Mouse (Mus musculus): Measurements from ENCODE around the gene Zfp775. TPM values are rescaled to one million over a fixed set of nuclear protein-coding genes. Genes with fewer than 3 reads are reported as not detected.

Zfp775 gene
- total RNA-seq, 1 experiment from 2014 or later = 8.4 TPM

- ATAC-seq (replicated peaks in 1 of 2; ENCODE audit: insufficient read depth in 1 of 2, low FRiP score in 2 of 2, low TSS enrichment in 1 of 2, low read depth in 1 of 2, poor library complexity in 2 of 2, severe bottlenecking in 2 of 2) = peak; percentile 53 to 56
Observed at GRCm38 (mm10) chr6:48645660-48646308, 43.9 kb downstream of the Zfp775 start.

DNA sequence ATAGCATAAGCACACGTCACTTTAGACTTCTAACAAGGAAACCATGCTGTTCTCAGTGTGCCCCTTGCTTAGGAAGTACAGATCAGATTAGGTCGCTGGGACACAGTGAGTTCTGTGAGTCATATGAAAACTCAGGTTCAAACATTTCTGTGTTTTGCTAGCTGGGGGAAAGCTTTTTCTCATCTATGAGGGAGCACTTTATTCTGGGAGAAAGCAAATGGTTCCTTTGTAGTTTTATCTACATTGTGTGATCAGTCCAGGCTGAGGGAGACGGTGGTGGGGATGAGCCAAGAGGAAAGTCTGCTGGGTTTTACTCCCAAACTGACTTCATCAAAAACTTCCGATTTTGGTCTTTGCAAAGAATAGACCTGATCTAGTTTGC, 44.4 kb downstream of the Zfp775 start:
- ATAC-seq (replicated peaks in 1 of 2; ENCODE audit: insufficient read depth in 1 of 2, low FRiP score in 2 of 2, low TSS enrichment in 1 of 2, low read depth in 1 of 2, poor library complexity in 2 of 2, severe bottlenecking in 2 of 2) = no peak

DNA sequence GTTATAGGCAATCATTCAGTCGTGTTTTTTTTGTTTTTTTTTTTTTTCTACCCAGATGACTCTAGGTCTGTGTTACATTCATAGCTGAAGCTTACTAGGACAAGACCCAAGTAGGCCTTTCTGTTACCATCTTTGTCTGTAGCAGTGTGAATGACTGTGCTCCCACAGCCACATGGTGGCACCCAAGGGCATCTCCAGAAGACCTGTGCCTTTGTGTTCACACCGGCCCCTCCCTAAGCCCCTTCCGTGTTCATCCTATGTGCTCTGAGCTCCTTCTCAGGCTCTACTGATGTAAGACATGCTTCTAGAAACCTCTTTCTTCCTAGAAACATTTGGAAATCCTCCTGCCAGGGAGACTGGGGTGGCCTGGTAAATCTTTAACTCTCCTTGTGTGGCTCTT, 45.1 kb downstream of the Zfp775 start, which contains the start of gene Gimap8:
Gimap8 (plus strand) TSS at position 240 of the 400 bp plus-strand sequence.
- ATAC-seq (replicated peaks in 1 of 2; ENCODE audit: insufficient read depth in 1 of 2, low FRiP score in 2 of 2, low TSS enrichment in 1 of 2, low read depth in 1 of 2, poor library complexity in 2 of 2, severe bottlenecking in 2 of 2) = peak; percentile 84 to 87

DNA sequence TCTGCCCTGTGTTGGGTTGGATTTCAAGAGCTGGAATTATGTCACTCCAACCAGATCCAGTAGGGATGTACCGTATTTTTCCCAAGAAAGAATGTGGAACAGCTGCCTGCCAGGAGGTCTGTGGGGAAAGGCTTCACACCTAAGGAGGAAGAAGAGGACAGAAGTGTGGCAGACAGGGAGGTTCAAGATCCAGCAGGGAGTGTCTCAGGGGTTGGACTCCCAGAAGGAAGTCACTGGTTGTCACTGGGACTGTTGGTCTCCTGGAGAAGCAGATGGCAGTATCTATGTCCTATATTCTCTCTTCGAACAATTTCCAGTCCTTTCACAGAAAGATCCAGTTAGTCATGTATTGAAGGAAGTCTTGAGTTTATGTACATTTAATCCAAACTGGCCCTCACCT, 45.7 kb downstream of the Zfp775 start:
- ATAC-seq (replicated peaks in 1 of 2; ENCODE audit: insufficient read depth in 1 of 2, low FRiP score in 2 of 2, low TSS enrichment in 1 of 2, low read depth in 1 of 2, poor library complexity in 2 of 2, severe bottlenecking in 2 of 2) = no peak

DNA sequence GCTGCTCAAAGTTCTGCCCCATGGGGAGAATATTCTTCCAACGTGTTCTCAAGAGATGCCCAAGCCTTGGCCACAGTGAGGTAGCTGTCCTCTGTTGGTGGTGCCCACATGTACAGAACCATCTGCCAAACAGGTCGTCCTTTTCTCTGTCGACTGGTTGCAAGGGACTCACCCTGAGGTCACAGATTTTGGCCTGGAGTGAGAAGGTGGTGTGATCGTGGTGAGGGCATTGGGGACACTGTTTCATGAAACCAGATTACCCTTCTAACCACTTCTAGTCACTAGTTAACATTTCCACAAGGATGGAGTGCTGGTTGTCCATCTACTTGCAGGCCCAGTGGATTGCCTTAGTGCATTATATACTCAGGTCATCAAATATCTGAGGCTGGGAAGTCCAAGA, 46.9 kb downstream of the Zfp775 start:
- ATAC-seq (replicated peaks in 1 of 2; ENCODE audit: insufficient read depth in 1 of 2, low FRiP score in 2 of 2, low TSS enrichment in 1 of 2, low read depth in 1 of 2, poor library complexity in 2 of 2, severe bottlenecking in 2 of 2) = no peak

GRCm38 (mm10) chr6:48650041-48650440, 48.2 kb downstream of the Zfp775 start:
- no peak for ATAC-seq (replicated peaks in 1 of 2; ENCODE audit: insufficient read depth in 1 of 2, low FRiP score in 2 of 2, low TSS enrichment in 1 of 2, low read depth in 1 of 2, poor library complexity in 2 of 2, severe bottlenecking in 2 of 2)

GRCm38 (mm10) chr6:48658721-48659120, 56.9 kb downstream of the Zfp775 start:
- ATAC-seq (replicated peaks in 1 of 2; ENCODE audit: insufficient read depth in 1 of 2, low FRiP score in 2 of 2, low TSS enrichment in 1 of 2, low read depth in 1 of 2, poor library complexity in 2 of 2, severe bottlenecking in 2 of 2) = no peak

- ATAC-seq (replicated peaks in 1 of 2; ENCODE audit: insufficient read depth in 1 of 2, low FRiP score in 2 of 2, low TSS enrichment in 1 of 2, low read depth in 1 of 2, poor library complexity in 2 of 2, severe bottlenecking in 2 of 2) = no peak
Observed at GRCm38 (mm10) chr6:48664750-48665149, 62.9 kb downstream of the Zfp775 start.

- ATAC-seq (replicated peaks in 1 of 2; ENCODE audit: insufficient read depth in 1 of 2, low FRiP score in 2 of 2, low TSS enrichment in 1 of 2, low read depth in 1 of 2, poor library complexity in 2 of 2, severe bottlenecking in 2 of 2) = no peak
Observed at GRCm38 (mm10) chr6:48665471-48665870, 63.6 kb downstream of the Zfp775 start.

DNA sequence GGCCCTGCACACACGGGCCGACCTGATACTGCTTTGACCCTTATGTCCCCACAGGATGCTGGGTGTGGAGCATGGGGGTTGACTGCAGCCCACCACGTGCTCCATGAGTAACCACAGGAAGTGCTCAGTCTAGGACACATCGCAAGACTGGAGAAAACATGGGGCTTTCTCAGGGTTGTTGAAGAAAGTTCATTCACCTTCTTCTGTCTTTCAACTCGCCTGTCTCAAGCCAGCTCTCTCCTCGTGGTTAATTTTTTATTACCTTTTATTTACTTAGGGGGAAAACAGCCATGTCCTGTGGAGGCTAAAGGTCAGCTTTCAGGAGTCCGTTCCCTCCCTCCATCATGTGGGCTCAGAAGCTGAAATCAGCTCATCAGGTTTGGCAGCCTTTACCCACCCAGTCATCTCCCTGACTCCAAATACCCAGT, 64.3 kb downstream of the Zfp775 start:
- ATAC-seq (replicated peaks in 1 of 2; ENCODE audit: insufficient read depth in 1 of 2, low FRiP score in 2 of 2, low TSS enrichment in 1 of 2, low read depth in 1 of 2, poor library complexity in 2 of 2, severe bottlenecking in 2 of 2) = no peak; a peak in 1 of 4 replicates

GRCm38 (mm10) chr6:48668022-48668421, 66.2 kb downstream of the Zfp775 start:
- peak in 1 of 2 experiments; percentile 12; a peak in 1 of 4 replicates for ATAC-seq (replicated peaks in 1 of 2; ENCODE audit: insufficient read depth in 1 of 2, low FRiP score in 2 of 2, low TSS enrichment in 1 of 2, low read depth in 1 of 2, poor library complexity in 2 of 2, severe bottlenecking in 2 of 2)

- no peak for ATAC-seq (replicated peaks in 1 of 2; ENCODE audit: insufficient read depth in 1 of 2, low FRiP score in 2 of 2, low TSS enrichment in 1 of 2, low read depth in 1 of 2, poor library complexity in 2 of 2, severe bottlenecking in 2 of 2)
Observed at GRCm38 (mm10) chr6:48669446-48669969, 67.6 kb downstream of the Zfp775 start.

Other genes starting within 250 kb of the Zfp775 start
- gene Krba1, start 206.5 kb upstream of the Zfp775 start, total RNA-seq (2017) = 12.4 and 16.3 TPM in 2 replicates
- 8.6 and 9.8 TPM in 2 replicates for gene Zfp467, start 156.2 kb upstream of the Zfp775 start, total RNA-seq (2017)
- 0.19 TPM in 1 of 2 replicates, not detected in the other for gene Sspo, start 153.8 kb upstream of the Zfp775 start, total RNA-seq (2017)
- gene Atp6v0e2, start 64.4 kb upstream of the Zfp775 start, total RNA-seq (2017) = 0.44 TPM in 1 of 2 replicates, not detected in the other
- 4.7 and 5.1 TPM in 2 replicates for gene Lrrc61, start 47.3 kb upstream of the Zfp775 start, total RNA-seq (2017)
- gene Rarres2, start 29.3 kb upstream of the Zfp775 start, total RNA-seq (2017) = not detected in 2 replicates
- not detected in 2 replicates for gene Gm45021, start 12.5 kb upstream of the Zfp775 start, total RNA-seq (2017)
- 30.1 and 32.0 TPM in 2 replicates for gene Repin1, start 8.2 kb upstream of the Zfp775 start, total RNA-seq (2017)
- 10.0 TPM in 1 of 2 replicates, not detected in the other for gene Gm44965, start 8.1 kb upstream of the Zfp775 start, total RNA-seq (2017)
- 2.0 and 2.6 TPM in 2 replicates for gene AI854703, start 24.7 kb downstream of the Zfp775 start, total RNA-seq (2017)
- gene Gimap8, start 45.2 kb downstream of the Zfp775 start, total RNA-seq (2017) = 52.3 and 68.2 TPM in 2 replicates
- 83.6 and 95.8 TPM in 2 replicates for gene Gimap9, start 74.1 kb downstream of the Zfp775 start, total RNA-seq (2017)
- gene Gimap4, start 82.5 kb downstream of the Zfp775 start, total RNA-seq (2017) = 30.6 and 35.7 TPM in 2 replicates
- 416 and 544 TPM in 2 replicates for gene Gimap6, start 106.2 kb downstream of the Zfp775 start, total RNA-seq (2017)
- gene Gm28053, start 116.5 kb downstream of the Zfp775 start, total RNA-seq (2017) = 100 and 477 TPM in 2 replicates
- 11.0 and 25.5 TPM in 2 replicates for gene Gimap7, start 116.6 kb downstream of the Zfp775 start, total RNA-seq (2017)
- gene Gimap1, start 137.0 kb downstream of the Zfp775 start, total RNA-seq (2017) = 122 and 153 TPM in 2 replicates
- 39.8 and 45.8 TPM in 2 replicates for gene Gimap5, start 144.1 kb downstream of the Zfp775 start, total RNA-seq (2017)
- 2.4 and 7.8 TPM in 2 replicates for gene Gimap3, start 168.8 kb downstream of the Zfp775 start, total RNA-seq (2017)
- 61.0 and 79.8 TPM in 2 replicates for gene Tmem176a, start 238.9 kb downstream of the Zfp775 start, total RNA-seq (2017)
- gene Tmem176b, start 239.4 kb downstream of the Zfp775 start, total RNA-seq (2017) = 261 and 319 TPM in 2 replicates

All from hematopoietic stem cell, adult 5-6 weeks (primary cell).